Mouse (Mus musculus) heart, postnatal 0 days (tissue): ENCODE data around the gene Taar8b.

Experiments
- CTCF ChIP-seq: IDR thresholded peaks from 2 replicates; pipeline ENCODE4 v1.5.1; 2016; ENCODE audit warnings: antibody characterized with exemption, control low read depth, low read depth
- EP300 ChIP-seq: IDR thresholded peaks from 2 replicates; pipeline ENCODE4 v1.6.1; 2016; ENCODE audit warnings: antibody characterized with exemption, low read depth

DNA sequence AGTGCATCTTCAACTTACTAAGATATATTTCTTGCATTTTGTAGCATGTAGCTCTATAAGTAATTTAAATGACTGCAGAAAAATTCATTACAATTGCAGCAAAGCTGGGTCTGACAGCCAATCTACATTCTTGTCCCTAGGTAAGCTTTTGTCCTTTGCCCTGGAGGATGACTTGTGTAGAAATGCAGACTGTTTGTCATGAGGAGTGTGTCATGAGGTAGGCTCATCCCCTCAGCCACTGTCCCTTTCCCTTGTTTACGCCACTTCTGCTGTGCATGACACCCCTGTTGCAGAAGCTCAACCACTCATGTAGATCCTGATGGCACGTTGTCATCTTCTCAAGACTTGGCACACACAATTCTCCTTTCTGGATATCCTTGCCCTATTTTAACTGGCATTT lies 4.9 kb downstream of the Taar8b start:
- TF ChIP-seq CTCF (no peak), EP300 (no peak)
